Comparison of ENCODE assay signal across 35 mouse cellular contexts in genomic region chr5:144165756-144166155, GRCm38 (mm10). TPM values are rescaled to one million over a fixed set of nuclear protein-coding genes. Genes with fewer than 3 reads are reported as not detected.
DNase-seq lines count a peak whose midpoint lies in the region; ATAC-seq and TF ChIP-seq lines count a peak whose summit lies in the region.
"Had no signal": no experiment of that assay in that cellular context is flagged by ENCODE, and none has a peak within 500 bp of the region (broad histone marks: within the 10 kb centered on the region; RNA-seq: fewer than 3 reads in every experiment).

No protein-coding gene starts in this region.

- WGBS in hindbrain, postnatal 0 days: 89% methylated on average over 3 of the region's 3 CpGs
- 93% methylated on average over 3 of the region's 3 CpGs for WGBS in hindbrain, embryonic 11.5 days

- no peaks in the 10 kb centered on the region for H3K27me3 ChIP-seq in hindbrain, postnatal 0 days (ENCODE audit: insufficient read depth, low read length)
- H3K27me3 ChIP-seq in hindbrain, embryonic 11.5 days (ENCODE audit: control insufficient read depth, insufficient read depth, low read length): no peaks in the 10 kb centered on the region
- no peaks in the 10 kb centered on the region for H3K27me3 ChIP-seq in splenic B cell, adult 2 months (ENCODE audit: control insufficient read depth, insufficient read depth, low read length, poor library complexity, severe bottlenecking)
- H3K27me3 ChIP-seq: embryonic facial prominence, embryonic 13.5 days; forebrain, embryonic 15.5 days; hindbrain, embryonic 15.5 days; kidney, embryonic 15.5 days; limb, embryonic 12.5 days; liver, embryonic 15.5 days; neural tube, embryonic 12.5 days; stomach, embryonic 15.5 days had no signal

- DNase-seq in hindbrain, postnatal 0 days (ENCODE audit: low spot score): no peak
- no peak for DNase-seq in hindbrain, embryonic 11.5 days (ENCODE audit: low spot score)
- DNase-seq in CD4-positive, CD25-positive, alpha-beta regulatory T cell, adult 2 months (ENCODE audit: low read depth, low spot score): peak; percentile 53
- DNase-seq in induced T-regulatory cell, adult 2 months (ENCODE audit: low read depth): peak; percentile 34
- peak; percentile 43 for DNase-seq in splenic B cell, adult 2 months (ENCODE audit: low read depth, low spot score)
- DNase-seq in Muller cell, postnatal 12 days (ENCODE audit: inconsistent ontology term): no peak
- no peak for DNase-seq in MN1 (ENCODE audit: low spot score)
- DNase-seq: adrenal gland, adult 2 months; adrenal gland, postnatal 36 days; cerebellum, adult 8-10 months; cerebellum, postnatal 36 days; embryo, embryonic 11 days; gastrocnemius, postnatal 36 days; heart, adult 18-20 months; kidney, postnatal 36 days; lung, embryonic 14.5 days; lung, postnatal 14 days; right cerebral cortex, postnatal 4 days; thymus, postnatal 36 days had no signal

- no peak overlapping the region for H3K27ac ChIP-seq in hindbrain, postnatal 0 days
- no peak overlapping the region for H3K27ac ChIP-seq in hindbrain, embryonic 11.5 days (ENCODE audit: low read depth, low read length)
- H3K27ac ChIP-seq: embryonic facial prominence, embryonic 13.5 days; forebrain, embryonic 10.5 days; forebrain, embryonic 15.5 days; hindbrain, embryonic 15.5 days; kidney, embryonic 15.5 days; layer of hippocampus, adult 2 months; left cerebral cortex, adult 2 months; limb, embryonic 12.5 days; liver, embryonic 15.5 days; neural tube, embryonic 12.5 days; stomach, embryonic 15.5 days had no signal

- H3K4me1 ChIP-seq in hindbrain, postnatal 0 days (ENCODE audit: insufficient read depth, low read length): no peaks in the 10 kb centered on the region
- no peaks in the 10 kb centered on the region for H3K4me1 ChIP-seq in hindbrain, embryonic 11.5 days (replicated peaks; ENCODE audit: control insufficient read depth, insufficient read depth, low read length)
- H3K4me1 ChIP-seq: hindbrain, embryonic 15.5 days; kidney, embryonic 15.5 days; limb, embryonic 12.5 days; neural tube, embryonic 12.5 days had no signal

- peaks cover 28% of the 10 kb centered on the region; the same call in 1 of the 2 replicates for H3K36me3 ChIP-seq in hindbrain, postnatal 0 days (ENCODE audit: insufficient read depth, low read length)
- peaks cover 8% of the 10 kb centered on the region for H3K36me3 ChIP-seq in hindbrain, embryonic 11.5 days (ENCODE audit: control insufficient read depth, insufficient read depth, low read length)
- H3K36me3 ChIP-seq in splenic B cell, adult 2 months (ENCODE audit: control insufficient read depth, insufficient read depth, low read length, poor library complexity, severe bottlenecking): peaks cover 9% of the 10 kb centered on the region

- no peak overlapping the region for H3K4me3 ChIP-seq in hindbrain, postnatal 0 days (ENCODE audit: low read length)
- H3K4me3 ChIP-seq in hindbrain, embryonic 11.5 days (ENCODE audit: low read depth, low read length): no peak overlapping the region
- H3K4me3 ChIP-seq: embryonic facial prominence, embryonic 13.5 days; forebrain, embryonic 10.5 days; forebrain, embryonic 15.5 days; hindbrain, embryonic 15.5 days; kidney, embryonic 15.5 days; layer of hippocampus, adult 2 months; left cerebral cortex, adult 2 months; limb, embryonic 12.5 days; liver, embryonic 15.5 days; neural tube, embryonic 12.5 days; stomach, embryonic 15.5 days had no signal

- H3K4me2 ChIP-seq in hindbrain, postnatal 0 days (ENCODE audit: low read depth, low read length): no peak overlapping the region
- H3K4me2 ChIP-seq in hindbrain, embryonic 11.5 days (replicated peaks; ENCODE audit: low read depth, low read length): no peak overlapping the region
- H3K4me2 ChIP-seq: embryonic facial prominence, embryonic 13.5 days; forebrain, embryonic 15.5 days; heart, embryonic 11.5 days; hindbrain, embryonic 15.5 days; kidney, embryonic 15.5 days; limb, embryonic 12.5 days; liver, embryonic 15.5 days; lung, embryonic 14.5 days; midbrain, embryonic 11.5 days; neural tube, embryonic 12.5 days; stomach, embryonic 15.5 days had no signal

- 0 out of 2 replicates have a peak overlapping the region, but pooled peaks have one; percentile 24 for H3K9ac ChIP-seq in hindbrain, postnatal 0 days (replicated peaks; ENCODE audit: low read length)
- H3K9ac ChIP-seq in hindbrain, embryonic 11.5 days (ENCODE audit: low read depth, low read length): no peak overlapping the region
- H3K9ac ChIP-seq: embryonic facial prominence, embryonic 13.5 days; forebrain, embryonic 15.5 days; hindbrain, embryonic 15.5 days; kidney, embryonic 15.5 days; limb, embryonic 12.5 days; liver, embryonic 15.5 days; lung, embryonic 14.5 days; neural tube, embryonic 12.5 days; stomach, embryonic 15.5 days had no signal

- TF ChIP-seq CTCF in hindbrain, postnatal 0 days (IDR thresholded peaks at IDR 0.05; ENCODE audit: low read depth): no peak

- no peak for ATAC-seq in hindbrain, postnatal 0 days
- no peak for ATAC-seq in hindbrain, embryonic 11.5 days (ENCODE audit: low FRiP score)
- ATAC-seq: forebrain, embryonic 15.5 days; intestine, postnatal 0 days; midbrain, embryonic 16.5 days had no signal

- no peaks in the 10 kb centered on the region for H3K9me3 ChIP-seq in hindbrain, postnatal 0 days (ENCODE audit: low read length)
- H3K9me3 ChIP-seq in hindbrain, embryonic 11.5 days (ENCODE audit: control insufficient read depth, low read length): no peaks in the 10 kb centered on the region
- H3K9me3 ChIP-seq: embryonic facial prominence, embryonic 13.5 days; forebrain, embryonic 10.5 days; forebrain, embryonic 15.5 days; hindbrain, embryonic 15.5 days; kidney, embryonic 15.5 days; limb, embryonic 12.5 days; liver, embryonic 15.5 days; neural tube, embryonic 12.5 days; stomach, embryonic 15.5 days had no signal

RNA-seq across cellular contexts. Expression of gene Bhlha15, which starts 24.3 kb away (rescaled TPM):
- total RNA-seq in hindbrain, postnatal 0 days (2014; rRNA removed): 0.10 and 0.93 TPM in 2 replicates
- 0.08 TPM in 2 replicates for polyA plus RNA-seq in hindbrain, postnatal 0 days (2015; fragmentation: Nextera tagmentation; extraction: Ambion mirVana)
- polyA plus RNA-seq in hindbrain, embryonic 11.5 days (2014; fragmentation: Nextera tagmentation; extraction: Ambion mirVana): 0.04 and 0.15 TPM in 2 replicates
- total RNA-seq: gastrocnemius, adult 18-20 months; gastrocnemius, postnatal 36 days had no signal
- polyA plus RNA-seq: midbrain, embryonic 11.5 days; midbrain, embryonic 16.5 days had no signal

RNA-seq across cellular contexts. Expression of gene Tecpr1, which starts 57.7 kb away (rescaled TPM):
- 66.2 and 77.5 TPM in 2 replicates for total RNA-seq in hindbrain, postnatal 0 days (2014; rRNA removed)
- polyA plus RNA-seq in hindbrain, postnatal 0 days (2015; fragmentation: Nextera tagmentation; extraction: Ambion mirVana): 34.1 and 34.7 TPM in 2 replicates
- polyA plus RNA-seq in hindbrain, embryonic 11.5 days (2014; fragmentation: Nextera tagmentation; extraction: Ambion mirVana): 13.3 and 16.6 TPM in 2 replicates

Comparison
In these comparisons a context has a peak if more than half of its experiments do, and no peak if none do; other contexts are left out.
1. DNase-seq: peak in CD4-positive, CD25-positive, alpha-beta regulatory T cell, adult 2 months (single experiment), induced T-regulatory cell, adult 2 months (single experiment) and splenic B cell, adult 2 months (single experiment); none in hindbrain, postnatal 0 days (single experiment), hindbrain, embryonic 11.5 days (single experiment), Muller cell, postnatal 12 days (single experiment) and MN1 (single experiment).